Mouse (Mus musculus): Measurements from ENCODE around the gene Ankrd13b.
A peak's percentile ranks its signal among the peaks of the same experiment; 100 is the strongest.

- TF ChIP-seq CTCF (IDR thresholded peaks at IDR 0.05; ENCODE audit: extremely low read depth, insufficient read depth, insufficient read length, insufficient replicate concordance) (peak; percentile 37; the same call in 1 of the 2 replicates), POLR2A (IDR thresholded peaks at IDR 0.05; ENCODE audit: low read depth, low read length) (no peak)
Observed at GRCm38 (mm10) chr11:77446628-77447041, 42.8 kb downstream of the Ankrd13b start.

Measured in spleen, adult 2 months (tissue).